Mouse (Mus musculus) urinary bladder, postnatal 36 days (tissue): Measurements from ENCODE around the gene Lin7a.

ENCODE experiments used
- DNase-seq, 2 experiments: peaks; one replicate each; pipeline ENCODE4 v3.0.0; 2022; ENCODE audit warnings: low spot score in 2 of 2, mixed read lengths in 1 of 2

Gene Lin7a

GRCm38 (mm10) chr10:107251801-107252502, 19.5 kb upstream of the Lin7a start:
- DNase-seq, result no peak

DNA sequence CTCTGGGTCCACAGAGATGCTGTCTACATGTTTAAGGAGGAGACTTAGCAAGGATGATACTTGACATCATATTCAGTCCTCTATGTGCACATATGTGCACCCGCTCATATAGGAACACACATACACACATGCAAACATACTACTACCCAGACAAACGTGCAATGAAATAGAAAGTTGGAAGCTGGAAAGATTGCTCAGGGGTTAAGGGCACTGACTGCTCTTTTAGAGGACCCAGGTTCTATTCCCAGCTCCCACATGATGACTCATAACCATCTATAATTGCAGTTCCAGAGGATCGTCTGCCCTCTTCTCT, 19.0 kb upstream of the Lin7a start:
- no peak for DNase-seq

DNA sequence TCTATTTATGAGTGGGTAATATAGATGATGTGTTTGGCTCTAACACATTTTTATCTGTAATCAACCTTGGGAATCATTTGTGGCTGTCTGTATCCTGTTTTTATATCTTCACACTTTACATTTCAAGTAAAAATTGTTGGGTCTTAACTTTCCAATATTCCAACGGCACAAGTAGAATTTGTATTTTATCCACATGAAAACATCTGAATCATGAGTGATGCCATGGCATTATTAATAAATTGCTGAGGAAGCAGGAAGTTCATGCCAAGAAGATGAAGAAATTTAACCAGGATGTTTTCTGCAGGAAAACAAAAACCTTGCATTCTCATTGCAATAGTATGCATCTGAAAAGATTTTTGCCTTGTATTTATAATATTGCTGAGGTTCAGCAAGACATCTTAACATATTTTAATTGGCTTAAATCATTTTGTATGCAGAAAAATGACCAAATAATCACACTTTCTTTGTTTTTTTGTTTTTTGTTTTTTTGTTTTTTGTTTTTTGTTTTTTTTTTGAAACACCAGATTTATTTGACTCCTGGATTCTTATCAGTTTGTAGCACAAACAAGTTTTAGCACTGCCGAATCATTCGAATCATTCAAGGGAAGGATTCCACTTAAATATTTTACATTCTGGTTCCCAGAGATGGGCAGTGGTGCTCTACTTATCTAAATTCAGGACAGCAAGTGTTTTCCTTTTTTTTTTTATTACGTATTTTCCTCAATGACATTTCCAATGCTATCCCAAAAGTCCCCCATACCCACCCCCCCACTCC, 18.1 kb upstream of the Lin7a start:
- no peak for DNase-seq

DNA sequence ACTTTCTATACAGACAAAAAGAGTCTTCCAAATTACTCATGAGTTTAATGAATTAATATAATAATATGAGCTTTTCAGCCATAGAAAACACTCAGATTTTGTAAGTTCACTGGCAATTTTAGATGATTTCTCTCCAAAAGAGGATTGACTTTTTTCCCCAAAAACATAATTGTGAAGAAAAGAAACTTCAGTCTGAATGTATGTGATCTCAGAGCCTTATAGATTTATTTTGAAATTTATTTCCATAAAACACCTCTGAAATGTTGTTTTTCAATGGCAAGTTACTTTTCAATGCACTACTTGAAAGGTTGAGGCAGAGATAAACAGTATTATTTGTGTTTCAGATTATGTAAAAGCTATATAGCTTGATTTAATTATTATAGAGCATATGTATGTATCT, 16.8 kb upstream of the Lin7a start:
- no peak for DNase-seq

GRCm38 (mm10) chr10:107255351-107256050, 16.0 kb upstream of the Lin7a start:
- no peak for DNase-seq

DNA sequence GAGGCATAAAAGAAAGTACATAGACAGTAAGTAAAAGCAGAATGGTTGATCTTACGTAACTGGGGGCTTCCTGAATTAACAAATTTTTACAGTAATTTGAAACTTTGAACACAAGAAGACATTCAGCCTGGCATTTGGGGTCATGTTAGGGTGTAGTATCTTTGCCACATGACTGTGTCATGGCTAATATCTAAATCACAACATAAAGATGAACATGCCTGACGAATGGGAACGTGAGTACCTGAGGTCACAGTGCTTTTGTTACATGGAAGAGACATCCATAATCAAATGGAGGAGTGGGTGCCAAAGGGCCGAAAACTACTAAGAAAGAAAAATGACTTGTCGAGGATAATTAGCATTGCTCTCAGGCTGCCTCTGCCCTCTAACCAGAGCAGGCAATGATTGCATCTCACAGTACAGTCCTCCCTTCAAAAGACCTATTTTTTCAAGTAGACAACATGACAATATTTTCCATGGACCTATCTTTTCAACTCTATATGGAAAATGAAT, 15.0 kb upstream of the Lin7a start:
- DNase-seq, result no peak

- DNase-seq, result no peak
Observed at GRCm38 (mm10) chr10:107260428-107260827, 11.1 kb upstream of the Lin7a start.

DNA sequence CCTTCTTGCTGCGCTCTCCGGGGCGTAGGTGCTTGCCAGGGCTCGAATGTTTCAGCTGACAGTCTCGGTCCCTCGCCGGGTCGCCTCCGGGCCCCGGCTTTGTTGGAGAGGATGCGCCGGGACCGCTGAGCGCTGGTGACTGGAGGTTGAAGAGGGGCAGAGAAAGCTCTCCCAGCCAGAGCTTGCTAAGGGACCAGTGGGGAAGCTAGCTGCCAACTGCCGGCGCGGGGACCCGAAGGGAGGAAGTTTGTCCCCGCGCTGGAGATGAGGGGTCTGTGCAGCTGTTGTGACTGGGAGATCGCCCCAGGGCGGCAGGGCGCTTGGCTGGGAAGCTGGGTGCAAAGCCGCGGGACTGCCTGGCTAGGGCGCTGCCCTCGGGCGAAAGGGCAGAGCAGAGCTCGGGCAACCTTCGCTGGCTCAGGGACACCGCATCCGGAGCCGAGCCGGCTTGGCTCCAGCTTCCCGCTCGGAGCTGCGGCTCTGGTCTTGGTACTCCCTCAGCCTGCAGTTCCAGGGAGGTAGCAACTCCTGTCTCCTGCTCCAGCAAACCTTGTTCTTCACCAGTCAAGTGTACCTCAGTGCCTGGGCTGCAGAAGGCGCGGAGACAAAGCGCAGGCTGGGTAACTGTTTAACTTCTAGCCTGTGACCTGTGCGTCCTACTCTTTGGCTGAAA, 781 bp downstream of the Lin7a start:
- DNase-seq, result peak in 1 of 2 experiments; percentile 9

DNA sequence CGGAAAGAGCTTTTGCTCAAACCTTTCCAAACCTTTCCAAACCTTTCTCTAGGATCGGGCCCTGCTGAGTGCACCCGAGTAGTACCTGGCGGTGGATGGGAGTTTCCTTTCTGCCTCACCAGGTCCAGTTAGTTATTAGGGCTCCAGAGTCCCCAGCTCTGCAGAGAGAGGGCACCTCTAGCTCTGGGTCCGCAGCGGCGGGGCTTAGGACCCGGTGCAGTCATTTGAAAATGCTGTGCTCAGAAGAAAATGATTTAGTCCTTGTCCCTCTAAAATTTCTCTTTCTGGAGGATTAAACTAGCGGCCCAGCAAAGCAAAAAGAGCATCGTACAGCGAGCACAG, 1.3 kb downstream of the Lin7a start:
- DNase-seq, result no peak

DNA sequence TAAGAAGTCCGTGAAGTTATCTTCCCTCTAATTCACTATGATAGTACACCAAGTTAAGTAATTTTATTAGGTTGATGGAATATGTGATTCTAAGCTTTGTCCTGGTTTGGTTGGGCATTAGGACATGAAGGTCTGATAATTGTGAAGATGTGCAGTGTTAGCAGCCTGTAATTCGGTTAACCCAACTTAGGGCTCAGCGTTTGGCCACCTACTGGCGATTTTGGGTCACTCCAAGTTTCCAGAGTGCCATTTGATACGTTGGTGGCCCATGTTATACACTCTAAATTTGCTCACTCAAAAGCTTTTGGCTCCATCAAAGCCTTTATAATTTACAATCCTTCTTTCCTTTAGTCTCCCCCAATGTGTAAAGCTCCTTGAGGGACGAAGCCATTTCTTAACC, 2.4 kb downstream of the Lin7a start:
- DNase-seq, result no peak

DNA sequence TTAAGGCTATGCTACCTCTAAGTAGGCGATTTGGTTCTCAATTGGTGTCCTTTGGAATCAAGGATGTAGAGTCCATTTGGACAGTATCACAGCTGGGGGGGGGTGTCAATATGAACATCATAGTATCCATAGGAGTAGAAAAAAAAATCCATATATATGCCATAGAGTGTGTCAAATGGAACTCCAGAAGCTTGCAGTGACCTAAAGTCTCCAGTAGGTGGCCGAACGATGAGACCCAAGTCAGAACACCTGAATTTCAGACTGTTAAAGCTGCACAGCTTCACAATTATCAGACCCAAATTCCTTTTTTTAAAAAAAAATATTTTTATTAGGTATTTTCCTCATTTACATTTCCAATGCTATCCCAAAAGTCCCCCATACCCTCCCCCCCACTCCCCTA, 3.3 kb downstream of the Lin7a start:
- DNase-seq, result no peak

DNA sequence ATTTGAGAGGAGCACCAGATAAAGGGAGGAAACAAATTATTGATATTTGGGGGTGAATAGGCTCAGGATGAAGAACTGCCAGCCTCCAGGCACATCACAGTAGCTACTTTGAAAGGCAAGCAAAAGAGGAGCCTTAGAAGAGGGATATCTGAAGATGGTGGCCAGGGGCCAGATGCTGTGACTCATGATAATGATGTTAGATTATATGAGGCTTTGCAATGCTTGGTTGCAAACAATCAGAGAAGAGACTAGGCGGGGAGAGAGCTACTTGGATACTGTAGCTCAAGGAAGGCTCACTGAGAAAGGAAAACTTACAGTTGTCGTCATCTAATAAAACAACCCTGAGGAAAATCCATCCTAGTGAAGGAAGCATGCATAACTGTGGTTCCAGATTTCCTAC, 5.2 kb downstream of the Lin7a start:
- DNase-seq, result no peak

DNA sequence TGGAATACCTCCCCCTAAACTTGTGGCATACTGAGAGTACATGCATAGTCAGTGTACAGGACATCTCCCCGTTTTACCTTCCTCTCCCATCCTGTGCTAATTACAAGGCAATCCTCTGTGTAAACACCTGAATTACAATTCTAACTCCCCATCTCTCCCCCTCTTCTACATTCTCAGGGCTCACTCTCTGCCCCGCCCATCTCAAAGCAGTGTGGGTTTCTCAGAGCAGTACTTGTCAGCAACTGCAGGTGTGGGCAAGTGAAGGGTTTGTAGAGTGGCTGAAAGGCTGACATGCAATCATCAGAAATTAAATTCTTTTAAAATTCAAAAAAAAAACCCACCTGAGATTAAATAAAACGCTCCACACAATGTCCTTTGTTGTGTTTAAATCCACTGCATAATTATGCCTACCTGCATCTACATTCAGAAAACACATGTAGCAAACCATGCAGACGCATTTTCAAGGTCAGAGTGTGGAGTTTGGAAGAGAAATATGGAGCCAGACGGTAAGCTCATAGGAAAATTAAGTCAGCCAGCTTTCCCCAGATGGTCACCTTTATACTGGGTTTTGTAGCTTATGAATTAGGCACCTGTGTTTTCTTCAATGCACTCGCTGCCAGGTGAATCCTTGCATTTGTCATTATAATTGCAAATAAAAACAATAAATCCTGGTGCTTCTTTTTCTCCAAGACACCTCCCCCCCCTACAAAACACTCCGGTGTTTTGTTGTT, 22.6 kb downstream of the Lin7a start:
- no peak for DNase-seq

- DNase-seq, result no peak
Observed at GRCm38 (mm10) chr10:107300587-107301248, 29.2 kb downstream of the Lin7a start.

DNA sequence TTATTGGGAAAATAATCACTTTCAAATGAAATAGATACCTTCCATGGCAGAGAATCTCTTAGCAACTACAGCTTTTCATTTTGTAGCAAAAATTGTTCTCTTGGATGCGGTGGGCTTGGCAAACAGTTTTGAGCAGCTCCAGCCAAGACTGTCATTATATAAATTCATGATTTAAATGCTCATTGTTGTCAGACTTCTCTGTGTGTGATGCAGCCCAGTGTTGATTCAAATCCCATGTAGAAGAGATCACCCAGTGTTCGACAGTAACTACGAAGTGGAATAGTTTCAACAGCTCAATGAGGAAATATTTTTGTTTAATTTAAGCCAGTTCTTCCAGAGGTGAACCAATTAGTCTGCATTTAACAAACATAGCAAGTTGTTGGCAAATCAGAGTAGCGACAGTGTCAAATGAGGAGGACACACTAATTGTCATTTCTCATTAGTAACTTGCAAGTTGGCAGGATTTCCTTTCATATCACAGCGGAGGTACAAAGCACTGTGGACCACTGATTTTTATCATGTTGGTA, 39.5 kb downstream of the Lin7a start:
- DNase-seq, result no peak

DNA sequence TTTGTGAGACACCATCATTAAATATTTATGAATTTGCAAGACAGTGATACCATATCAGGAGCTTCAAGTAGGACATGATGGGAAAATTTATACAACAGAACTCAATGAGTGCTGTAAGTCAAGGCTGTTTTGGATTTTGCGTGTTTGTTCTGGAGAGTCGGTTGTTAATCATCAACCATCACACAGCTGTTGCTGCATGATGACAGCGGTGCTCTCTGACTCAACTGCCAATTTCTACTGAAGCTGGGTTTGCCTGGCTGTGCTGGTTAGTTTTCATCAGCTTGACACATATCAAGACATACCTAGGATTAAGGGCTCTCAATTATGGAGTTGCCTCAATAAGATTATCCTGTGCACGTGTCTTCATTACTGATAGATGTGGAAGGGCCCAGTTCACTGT, 41.1 kb downstream of the Lin7a start:
- no peak for DNase-seq

GRCm38 (mm10) chr10:107313395-107313794, 41.9 kb downstream of the Lin7a start:
- no peak for DNase-seq

DNA sequence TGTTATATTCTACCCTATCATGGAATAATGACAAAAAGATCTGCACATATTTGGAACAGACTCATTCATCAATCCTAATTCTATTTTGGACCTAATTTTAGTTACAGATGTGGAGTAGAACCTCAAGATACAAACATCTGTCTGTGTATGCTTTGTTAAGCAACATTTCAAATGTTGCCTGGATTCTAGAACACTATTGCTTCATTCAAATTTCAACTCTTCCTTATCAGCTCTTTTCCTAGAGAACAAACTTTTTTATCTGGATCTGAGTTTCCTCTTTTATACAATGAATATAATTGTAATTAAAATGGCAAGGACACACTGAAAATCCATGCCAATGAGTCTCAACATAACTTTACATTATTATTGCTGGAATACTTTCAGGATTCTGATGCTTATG, 43.8 kb downstream of the Lin7a start:
- no peak for DNase-seq

GRCm38 (mm10) chr10:107315681-107316080, 44.2 kb downstream of the Lin7a start:
- DNase-seq, result no peak

DNA sequence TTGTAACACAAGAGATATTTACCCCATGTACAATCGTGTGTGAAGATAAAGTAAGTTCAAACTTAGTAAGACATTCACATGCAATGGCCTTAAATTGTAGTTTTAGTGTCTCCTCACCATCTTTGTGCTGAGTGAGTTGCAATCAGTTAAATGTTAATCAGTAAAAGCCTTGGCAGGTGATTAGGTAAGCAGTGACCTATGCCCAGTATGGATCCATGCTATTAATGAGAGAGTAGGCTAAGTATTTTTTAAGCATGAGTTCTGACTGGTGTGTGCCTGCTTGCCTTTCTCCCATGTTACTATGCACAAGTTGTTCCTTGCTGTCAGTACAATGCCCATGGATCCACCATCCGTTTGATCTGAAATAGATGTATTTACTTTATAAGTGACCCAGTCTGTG, 44.6 kb downstream of the Lin7a start:
- DNase-seq, result no peak

DNA sequence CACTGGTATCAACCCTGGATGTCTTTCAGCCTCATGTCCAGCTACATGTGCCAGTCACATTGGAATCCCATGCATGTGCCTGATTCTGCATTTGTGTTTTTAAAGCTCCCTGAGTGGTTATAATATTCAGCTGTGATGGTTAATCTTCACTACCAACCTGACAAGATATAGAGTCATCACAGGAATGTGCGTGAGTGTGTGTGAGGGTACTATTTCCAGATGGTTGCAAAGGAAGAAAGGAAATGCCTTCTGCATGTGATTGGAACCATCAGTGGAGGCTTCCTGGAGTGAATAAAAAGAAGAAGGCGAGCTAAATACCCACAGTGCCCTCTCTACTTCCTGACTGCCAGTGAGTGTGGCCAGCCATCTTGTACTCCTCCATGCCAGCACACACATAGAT, 48.2 kb downstream of the Lin7a start:
- no peak for DNase-seq
